Mouse (Mus musculus): ENCODE data around the gene Ermp1. TPM values are rescaled to one million over a fixed set of nuclear protein-coding genes. Genes with fewer than 3 reads are reported as not detected.
"Not testable (repeated sequence)": the region's sequence is repeated elsewhere in the genome, so short reads cannot be mapped to it uniquely, and the experiment has no call there.

Ermp1 gene
- polyA plus RNA-seq, 1 experiment from 2014 or later = 24.8 TPM

DNA sequence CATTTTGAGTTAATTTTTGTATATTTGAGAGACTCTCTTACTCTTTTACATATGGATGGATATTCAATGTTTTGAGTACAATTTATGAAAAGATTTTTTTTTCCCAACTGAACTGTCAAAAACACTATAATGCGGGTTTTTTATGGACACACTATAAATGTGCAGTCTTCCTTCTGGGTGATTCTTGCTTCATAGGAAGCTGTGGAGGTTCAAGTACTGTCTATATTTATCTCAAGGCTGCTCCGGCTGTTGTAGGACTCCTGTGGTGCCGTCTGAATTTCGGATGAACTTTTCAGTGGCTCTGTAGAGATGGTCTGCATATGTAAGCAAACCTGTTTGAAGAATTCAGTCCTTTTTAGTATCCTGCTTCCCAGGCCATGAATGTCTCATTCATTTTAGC, 40.0 kb downstream of the Ermp1 start:
- Histone ChIP-seq H3K36me3 (ENCODE audit: insufficient read depth, low read length) (peaks cover 28% of the 10 kb centered on the region), H3K9me3 (ENCODE audit: low read length) (no peaks in the 10 kb centered on the region), H3K4me2 (replicated peaks; ENCODE audit: low read depth, low read length) (no peak overlapping the region), H3K9ac (replicated peaks; ENCODE audit: low read length) (no peak overlapping the region), H3K27me3 (ENCODE audit: insufficient read depth, low read length) (no peaks in the 10 kb centered on the region), H3K27ac (ENCODE audit: low read length) (no peak overlapping the region), H3K4me3 (ENCODE audit: low read length) (no peak overlapping the region), H3K4me1 (ENCODE audit: insufficient read depth, low read length) (no peaks in the 10 kb centered on the region)
- WGBS = 92% methylated on average over 4 of the region's 4 CpGs
- no peak for ATAC-seq (ENCODE audit: low FRiP score, low TSS enrichment)

DNA sequence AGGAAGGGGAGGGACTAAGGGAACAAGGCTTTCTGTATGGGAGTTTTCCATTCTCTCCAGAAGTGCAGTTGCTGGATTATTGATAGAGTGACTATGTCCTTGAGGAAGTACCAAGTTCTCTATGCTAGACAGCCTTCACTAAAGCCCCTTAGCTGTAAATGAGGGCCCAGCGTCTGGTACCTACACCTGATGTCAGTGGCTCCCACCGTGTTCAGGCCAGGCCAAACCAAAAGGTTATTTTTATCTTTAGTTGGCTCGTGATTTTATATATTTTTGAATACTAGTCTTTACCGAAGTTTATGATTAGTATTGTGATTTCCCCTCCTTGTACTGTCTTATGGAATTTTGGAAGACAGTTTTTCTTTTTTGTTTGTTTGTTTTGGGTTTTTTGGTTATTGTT, 40.7 kb downstream of the Ermp1 start:
- H3K9me3 ChIP-seq (ENCODE audit: low read length) = no peaks in the 10 kb centered on the region
- H3K27me3 ChIP-seq (ENCODE audit: insufficient read depth, low read length) = no peaks in the 10 kb centered on the region
- no peak overlapping the region for H3K4me3 ChIP-seq (ENCODE audit: low read length)
- peaks cover 28% of the 10 kb centered on the region for H3K36me3 ChIP-seq (ENCODE audit: insufficient read depth, low read length)
- 88% methylated on average over 4 of the region's 4 CpGs for WGBS
- H3K27ac ChIP-seq (ENCODE audit: low read length) = no peak overlapping the region
- ATAC-seq (ENCODE audit: low FRiP score, low TSS enrichment) = no peak
- H3K9ac ChIP-seq (replicated peaks; ENCODE audit: low read length) = no peak overlapping the region
- H3K4me1 ChIP-seq (ENCODE audit: insufficient read depth, low read length) = no peaks in the 10 kb centered on the region
- no peak overlapping the region for H3K4me2 ChIP-seq (replicated peaks; ENCODE audit: low read depth, low read length)

DNA sequence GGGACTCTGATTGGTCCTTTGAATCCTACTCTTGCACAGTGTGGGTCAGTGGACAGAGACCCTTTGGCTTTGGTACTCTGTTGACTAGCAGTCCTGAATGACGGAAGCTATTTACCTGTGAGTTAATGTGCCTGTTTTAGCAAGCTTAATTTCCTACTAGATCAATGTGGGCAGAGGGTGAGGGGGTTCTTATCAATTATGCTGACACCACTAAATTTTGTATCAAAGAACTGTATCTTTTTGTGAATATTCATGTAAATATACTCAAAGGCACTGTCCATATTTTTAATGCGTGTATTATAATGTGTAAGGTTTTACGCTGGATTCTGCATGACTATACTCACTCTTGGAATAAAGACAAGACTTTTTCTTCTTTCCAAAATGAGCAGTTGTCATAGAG, 43.6 kb downstream of the Ermp1 start:
- 92% methylated on average over 3 of the region's 3 CpGs for WGBS
- ATAC-seq (ENCODE audit: low FRiP score, low TSS enrichment) = no peak
- no peaks in the 10 kb centered on the region for H3K9me3 ChIP-seq (ENCODE audit: low read length)
- no peak overlapping the region for H3K4me3 ChIP-seq (ENCODE audit: low read length)
- no peak overlapping the region for H3K27ac ChIP-seq (ENCODE audit: low read length)
- no peaks in the 10 kb centered on the region for H3K27me3 ChIP-seq (ENCODE audit: insufficient read depth, low read length)
- no peak overlapping the region for H3K4me2 ChIP-seq (replicated peaks; ENCODE audit: low read depth, low read length)
- H3K36me3 ChIP-seq (ENCODE audit: insufficient read depth, low read length) = peaks cover 32% of the 10 kb centered on the region
- H3K4me1 ChIP-seq (ENCODE audit: insufficient read depth, low read length) = no peaks in the 10 kb centered on the region
- no peak overlapping the region for H3K9ac ChIP-seq (replicated peaks; ENCODE audit: low read length)

DNA sequence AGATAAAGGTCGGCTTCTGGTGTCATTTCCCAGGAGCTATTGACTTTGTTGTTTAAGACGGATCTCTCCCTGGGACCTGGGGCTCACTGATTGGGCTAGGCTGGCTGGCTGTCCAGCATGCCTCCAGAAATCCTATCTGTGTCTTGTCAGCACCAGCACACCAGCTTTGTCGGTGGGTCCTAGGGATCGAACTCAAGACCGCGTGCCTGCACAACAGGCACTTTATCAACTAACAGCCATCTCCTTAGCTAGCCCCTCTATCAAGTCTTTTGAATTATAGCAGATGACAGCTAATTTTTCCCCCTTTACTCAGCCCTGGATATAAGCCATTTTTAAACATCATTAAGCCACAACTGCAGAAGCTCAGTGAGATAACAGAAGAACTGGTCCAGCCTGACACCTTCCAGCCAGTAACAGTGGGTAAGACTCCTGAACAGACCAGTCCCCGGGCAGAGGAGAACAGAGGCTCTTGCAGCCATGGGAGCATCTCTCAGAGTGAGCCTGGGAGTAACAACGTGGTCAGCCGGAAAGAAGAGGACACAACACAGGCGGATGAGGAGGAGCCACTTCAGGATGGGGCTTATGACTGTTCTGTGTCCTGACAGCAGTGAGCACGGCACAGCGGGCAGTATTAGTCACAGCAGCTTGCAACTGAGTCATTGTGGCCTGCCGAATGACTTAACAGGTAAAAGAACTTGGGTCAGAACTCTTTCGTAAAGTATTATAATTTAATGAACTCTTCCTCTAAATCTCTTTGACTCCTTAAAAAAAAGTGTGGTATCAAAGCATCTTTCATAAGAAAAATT, 44.5 kb downstream of the Ermp1 start:
- H3K36me3 ChIP-seq (ENCODE audit: insufficient read depth, low read length) = peaks cover 34% of the 10 kb centered on the region
- no peak overlapping the region for H3K27ac ChIP-seq (ENCODE audit: low read length)
- no peak for ATAC-seq (ENCODE audit: low FRiP score, low TSS enrichment)
- H3K4me2 ChIP-seq (replicated peaks; ENCODE audit: low read depth, low read length) = no peak overlapping the region
- no peak overlapping the region for H3K9ac ChIP-seq (replicated peaks; ENCODE audit: low read length)
- H3K27me3 ChIP-seq (ENCODE audit: insufficient read depth, low read length) = no peaks in the 10 kb centered on the region
- H3K4me1 ChIP-seq (ENCODE audit: insufficient read depth, low read length) = no peaks in the 10 kb centered on the region
- 85% methylated on average over 14 of the region's 14 CpGs for WGBS
- H3K4me3 ChIP-seq (ENCODE audit: low read length) = no peak overlapping the region
- H3K9me3 ChIP-seq (ENCODE audit: low read length) = no peaks in the 10 kb centered on the region

DNA sequence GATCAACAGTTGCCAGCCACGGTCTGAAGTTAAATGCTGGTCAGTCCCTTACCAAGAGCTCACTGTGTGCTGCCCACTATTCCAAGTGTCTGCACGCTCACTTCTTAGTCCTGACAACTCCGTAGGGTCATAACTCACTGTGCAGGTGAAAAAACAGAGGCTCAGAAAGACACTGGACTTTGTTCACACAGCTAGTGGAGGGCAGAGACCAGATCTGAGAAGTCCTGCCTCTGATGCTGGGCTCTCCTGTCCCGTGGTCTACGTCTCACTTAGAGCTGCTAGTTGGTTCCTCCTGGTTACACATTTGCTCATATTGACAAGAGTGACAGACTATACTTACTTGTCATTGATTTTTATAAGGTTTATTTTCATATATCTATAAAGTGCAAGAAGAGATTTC, 49.2 kb downstream of the Ermp1 start:
- Histone ChIP-seq H3K4me1 (ENCODE audit: insufficient read depth, low read length) (no peaks in the 10 kb centered on the region), H3K27ac (ENCODE audit: low read length) (no peak overlapping the region), H3K27me3 (ENCODE audit: insufficient read depth, low read length) (no peaks in the 10 kb centered on the region), H3K9ac (replicated peaks; ENCODE audit: low read length) (no peak overlapping the region), H3K4me2 (replicated peaks; ENCODE audit: low read depth, low read length) (no peak overlapping the region), H3K36me3 (ENCODE audit: insufficient read depth, low read length) (peaks cover 54% of the 10 kb centered on the region), H3K4me3 (ENCODE audit: low read length) (no peak overlapping the region), H3K9me3 (ENCODE audit: low read length) (no peaks in the 10 kb centered on the region)
- 84% methylated on average over 5 of the region's 5 CpGs for WGBS
- ATAC-seq (ENCODE audit: low FRiP score, low TSS enrichment) = no peak

DNA sequence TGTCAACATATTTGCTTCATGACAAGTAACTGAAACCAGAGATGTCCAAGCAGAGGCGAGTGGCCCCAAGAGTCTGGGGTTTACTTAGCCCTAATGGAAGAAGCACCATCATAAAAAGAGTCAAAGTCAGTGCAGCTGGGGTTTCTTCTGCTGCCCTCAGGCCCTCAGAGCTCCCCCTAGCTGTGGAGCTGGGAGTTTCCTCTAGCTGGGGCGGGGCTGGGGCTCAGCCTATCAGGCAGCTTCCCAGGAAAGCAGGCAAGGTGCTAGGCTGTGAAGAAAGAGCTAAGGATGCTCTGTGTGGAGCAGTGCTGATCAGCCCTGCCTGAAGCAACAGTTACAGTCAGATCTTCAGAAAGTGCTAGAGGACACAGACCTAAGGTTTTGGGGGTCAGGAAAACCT, 51.2 kb downstream of the Ermp1 start:
- Histone ChIP-seq H3K27me3 (ENCODE audit: insufficient read depth, low read length) (no peaks in the 10 kb centered on the region), H3K4me1 (ENCODE audit: insufficient read depth, low read length) (no peaks in the 10 kb centered on the region), H3K9ac (replicated peaks; ENCODE audit: low read length) (no peak overlapping the region), H3K36me3 (ENCODE audit: insufficient read depth, low read length) (peaks cover 36% of the 10 kb centered on the region), H3K4me2 (replicated peaks; ENCODE audit: low read depth, low read length) (no peak overlapping the region), H3K9me3 (ENCODE audit: low read length) (no peaks in the 10 kb centered on the region), H3K27ac (ENCODE audit: low read length) (no peak overlapping the region), H3K4me3 (ENCODE audit: low read length) (no peak overlapping the region)
- 87% methylated on average over 2 of the region's 2 CpGs for WGBS
- ATAC-seq (ENCODE audit: low FRiP score, low TSS enrichment) = no peak

DNA sequence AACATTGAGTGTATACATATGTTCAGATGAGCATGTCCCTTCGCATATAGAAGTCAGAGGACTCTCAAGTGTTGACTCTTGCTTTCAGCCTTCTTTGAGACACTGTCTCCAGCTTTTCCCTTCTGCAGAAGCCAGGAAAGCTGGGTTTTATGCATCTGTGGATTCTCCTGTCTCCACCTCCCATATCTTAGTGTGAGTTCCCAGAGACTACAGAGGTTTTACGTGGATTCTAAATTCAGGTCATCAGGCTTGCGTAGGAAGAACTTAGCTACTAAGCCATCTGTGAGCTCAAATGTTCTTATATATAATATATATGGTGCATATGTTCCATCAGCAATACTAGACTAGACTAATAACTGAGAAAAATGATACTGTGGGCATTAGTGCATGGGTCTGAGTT, 51.9 kb downstream of the Ermp1 start:
- ATAC-seq (ENCODE audit: low FRiP score, low TSS enrichment) = no peak
- 92% methylated on average over 3 of the region's 3 CpGs for WGBS

DNA sequence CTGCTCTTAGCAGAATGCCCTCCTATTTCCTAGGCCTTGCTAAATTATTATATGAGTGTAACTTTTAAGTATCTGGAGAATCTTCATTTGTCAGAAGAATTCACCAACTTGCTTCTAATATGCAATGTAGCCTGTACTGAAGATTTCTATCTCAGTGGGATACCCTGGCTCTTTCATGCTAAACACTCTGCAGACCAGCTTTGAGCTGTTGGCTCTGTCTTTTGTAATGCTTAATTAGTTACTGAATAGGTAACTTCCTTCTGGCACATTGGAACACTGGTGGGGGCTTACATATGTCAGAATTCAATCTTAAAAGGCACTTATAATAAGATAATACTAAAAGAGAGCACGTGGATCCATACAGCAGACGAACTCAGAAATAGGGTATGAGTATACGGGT, 54.4 kb downstream of the Ermp1 start:
- H3K4me3 ChIP-seq (ENCODE audit: low read length); H3K4me1 ChIP-seq (ENCODE audit: insufficient read depth, low read length); H3K4me2 ChIP-seq (replicated peaks; ENCODE audit: low read depth, low read length); H3K27me3 ChIP-seq (ENCODE audit: insufficient read depth, low read length); H3K27ac ChIP-seq (ENCODE audit: low read length); ATAC-seq (ENCODE audit: low FRiP score, low TSS enrichment); H3K9me3 ChIP-seq (ENCODE audit: low read length); H3K9ac ChIP-seq (replicated peaks; ENCODE audit: low read length): not testable (repeated sequence)
- WGBS = 86% methylated on average over 3 of the region's 3 CpGs
- peaks cover 30% of the 10 kb centered on the region for H3K36me3 ChIP-seq (ENCODE audit: insufficient read depth, low read length)

More for the DNA sequence above, 51.9 kb downstream of the Ermp1 start:
- Histone ChIP-seq H3K9me3 (ENCODE audit: low read length) (no peaks in the 10 kb centered on the region), H3K4me1 (ENCODE audit: insufficient read depth, low read length) (no peaks in the 10 kb centered on the region), H3K27me3 (ENCODE audit: insufficient read depth, low read length) (no peaks in the 10 kb centered on the region), H3K9ac (replicated peaks; ENCODE audit: low read length) (no peak overlapping the region), H3K27ac (ENCODE audit: low read length) (no peak overlapping the region), H3K4me3 (ENCODE audit: low read length) (no peak overlapping the region), H3K4me2 (replicated peaks; ENCODE audit: low read depth, low read length) (no peak overlapping the region), H3K36me3 (ENCODE audit: insufficient read depth, low read length) (peaks cover 36% of the 10 kb centered on the region)

DNA sequence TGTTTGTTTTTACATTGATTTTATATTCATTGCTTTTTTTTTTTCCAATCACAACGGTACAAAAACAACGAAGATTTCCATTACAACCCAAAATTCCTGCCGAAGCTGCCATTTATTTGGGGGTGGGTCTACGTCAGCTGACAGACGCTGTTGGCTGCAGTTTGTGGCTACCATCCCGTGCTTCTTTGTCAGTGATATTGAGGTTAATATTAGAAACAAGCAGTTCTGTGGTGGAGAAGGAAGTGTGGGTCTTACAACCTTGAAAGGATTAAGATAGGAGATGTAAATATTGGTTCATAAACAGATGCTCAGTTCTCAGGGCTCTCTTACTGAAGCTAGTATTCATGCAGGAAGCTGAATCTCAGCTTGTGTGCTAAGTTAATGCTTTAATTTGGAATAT, 64.5 kb downstream of the Ermp1 start:
- Histone ChIP-seq H3K9ac (replicated peaks; ENCODE audit: low read length) (no peak overlapping the region), H3K36me3 (ENCODE audit: insufficient read depth, low read length) (peaks cover 31% of the 10 kb centered on the region), H3K4me3 (ENCODE audit: low read length) (no peak overlapping the region), H3K9me3 (ENCODE audit: low read length) (no peaks in the 10 kb centered on the region), H3K27ac (ENCODE audit: low read length) (no peak overlapping the region), H3K4me1 (ENCODE audit: insufficient read depth, low read length) (no peaks in the 10 kb centered on the region), H3K27me3 (ENCODE audit: insufficient read depth, low read length) (no peaks in the 10 kb centered on the region), H3K4me2 (replicated peaks; ENCODE audit: low read depth, low read length) (no peak overlapping the region)
- no peak for ATAC-seq (ENCODE audit: low FRiP score, low TSS enrichment)
- 86% methylated on average over 6 of the region's 6 CpGs for WGBS

DNA sequence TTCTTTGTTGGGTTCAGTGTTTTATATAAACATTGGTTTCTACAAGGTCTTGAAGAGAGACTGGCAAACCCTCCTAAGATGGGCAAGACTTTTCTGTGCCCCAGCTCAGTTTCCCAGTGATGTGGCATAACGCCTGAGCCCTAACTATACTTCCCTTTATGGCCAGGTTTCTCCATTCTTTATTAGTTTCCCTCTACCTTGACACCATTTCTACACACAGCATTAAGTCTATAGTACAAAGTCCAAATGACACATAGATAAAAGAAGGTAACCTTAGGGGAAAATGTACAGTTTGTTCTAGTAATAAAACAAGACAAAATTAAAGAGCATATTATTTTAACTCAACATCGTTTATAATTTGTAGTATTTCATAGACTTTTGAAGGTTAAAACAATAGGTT, 65.8 kb downstream of the Ermp1 start:
- no peak for ATAC-seq (ENCODE audit: low FRiP score, low TSS enrichment)
- H3K4me3 ChIP-seq (ENCODE audit: low read length) = no peak overlapping the region
- H3K4me2 ChIP-seq (replicated peaks; ENCODE audit: low read depth, low read length) = no peak overlapping the region
- H3K9me3 ChIP-seq (ENCODE audit: low read length) = no peaks in the 10 kb centered on the region
- H3K4me1 ChIP-seq (ENCODE audit: insufficient read depth, low read length) = no peaks in the 10 kb centered on the region
- H3K9ac ChIP-seq (replicated peaks; ENCODE audit: low read length) = no peak overlapping the region
- no peaks in the 10 kb centered on the region for H3K27me3 ChIP-seq (ENCODE audit: insufficient read depth, low read length)
- H3K36me3 ChIP-seq (ENCODE audit: insufficient read depth, low read length) = peaks cover 23% of the 10 kb centered on the region
- no peak overlapping the region for H3K27ac ChIP-seq (ENCODE audit: low read length)
- 93% methylated on average over 2 of the region's 2 CpGs for WGBS

All from kidney, embryonic 16.5 days (tissue).